Mouse (Mus musculus) hindbrain, embryonic 12.5 days (tissue): ENCODE measurements at regions not wholly inside any gene's neighbourhood (a gene's known extent, or its start where the extent isn't known, plus 50 kb on each side); places are given as distances from the start of the nearest gene placed in this dataset.

Source experiments
- ATAC-seq: fragments of 200-750 bp; cut with Nextera tagmentation; 2 replicates; pipeline ENCODE4 v1.8.0; 2017; ENCODE audit warnings: moderate TSS enrichment; ENCODE audit not compliant: low FRiP score
- H3K27ac ChIP-seq: fragments of 300-500 bp; sonication (generic); 2 replicates; pipeline ENCODE4 v1.5.1; 2016; ENCODE audit warnings: mild to moderate bottlenecking
- H3K27me3 ChIP-seq: fragments of 300-500 bp; sonication (generic); 2 replicates; pipeline ENCODE4 v1.6.1; 2016; ENCODE audit warnings: mild to moderate bottlenecking
- H3K36me3 ChIP-seq: fragments of 300-500 bp; sonication (generic); 2 replicates; pipeline ENCODE4 v1.6.1; 2016; ENCODE audit warnings: mild to moderate bottlenecking
- H3K4me1 ChIP-seq: fragments of 300-500 bp; sonication (generic); 2 replicates; pipeline ENCODE4 v1.6.1; 2016
- H3K4me2 ChIP-seq: fragments of 300-500 bp; sonication (generic); replicated peaks from 2 replicates; pipeline ENCODE4 v1.6.1; 2016; ENCODE audit warnings: mild to moderate bottlenecking
- H3K4me3 ChIP-seq: fragments of 300-500 bp; sonication (generic); 2 replicates; pipeline ENCODE4 v1.5.1; 2016; ENCODE audit warnings: mild to moderate bottlenecking
- H3K9ac ChIP-seq: fragments of 300-500 bp; sonication (generic); 2 replicates; pipeline ENCODE4 v1.6.1; 2016; ENCODE audit warnings: mild to moderate bottlenecking, moderate library complexity
- H3K9me3 ChIP-seq: fragments of 300-500 bp; sonication (generic); replicated peaks from 2 replicates; pipeline ENCODE4 v1.6.1; 2016; ENCODE audit warnings: mild to moderate bottlenecking
- WGBS: fragments of 180-500 bp; shearing (Covaris S2); methylation state at CpG from one replicate; pipeline ENCODE4 v1.1.7; 2016; 5-methylcytosine and 5-hydroxymethylcytosine counted together

- ATAC-seq, result no peak
- Histone ChIP-seq H3K36me3 (no peaks in the 10 kb centered on the region), H3K9ac (no peak overlapping the region), H3K4me2 (peak overlapping the region; percentile 30), H3K9me3 (no peaks in the 10 kb centered on the region), H3K4me1 (peaks cover 34% of the 10 kb centered on the region), H3K27ac (0 out of 2 replicates have a peak overlapping the region, but pooled peaks have one; percentile 17), H3K4me3 (0 out of 2 replicates have a peak overlapping the region, but pooled peaks have one; percentile 1), H3K27me3 (peaks cover 89% of the 10 kb centered on the region)
- whole genome bisulfite sequencing, result 2% methylated on average over 20 of the region's 20 CpGs
These were observed 317.5 kb downstream of the Parp8 start for GRCm38 (mm10) chr13:116707621-116708455.

- Histone ChIP-seq H3K9ac (no peak overlapping the region), H3K4me2 (peak overlapping the region; percentile 25), H3K4me3 (no peak overlapping the region), H3K4me1 (peaks cover 31% of the 10 kb centered on the region), H3K36me3 (no peaks in the 10 kb centered on the region), H3K27me3 (peaks cover 82% of the 10 kb centered on the region), H3K9me3 (no peaks in the 10 kb centered on the region), H3K27ac (no peak overlapping the region)
- 2% methylated on average over 18 of the region's 18 CpGs for WGBS
- peak; percentile 39; the same call in 1 of the 2 replicates for ATAC-seq
These were observed 318.7 kb downstream of the Parp8 start for GRCm38 (mm10) chr13:116706401-116707330.

- Histone ChIP-seq H3K27ac (no peak overlapping the region), H3K9ac (0 out of 2 replicates have a peak overlapping the region, but pooled peaks have one; percentile 14), H3K4me2 (peak overlapping the region; percentile 46), H3K36me3 (no peaks in the 10 kb centered on the region), H3K27me3 (peaks cover 76% of the 10 kb centered on the region), H3K4me1 (peaks cover 25% of the 10 kb centered on the region), H3K9me3 (no peaks in the 10 kb centered on the region), H3K4me3 (peak overlapping the region; percentile 15)
- ATAC-seq, result peak; percentile 57
- WGBS, result under 1% methylated on average over 39 of the region's 39 CpGs
These were observed 319.5 kb downstream of the Parp8 start for GRCm38 (mm10) chr13:116705611-116706386.

GRCm38 (mm10) chr13:116688714-116689113, 336.6 kb downstream of the Parp8 start:
- Histone ChIP-seq H3K4me1 (no peaks in the 10 kb centered on the region), H3K4me2 (no peak overlapping the region), H3K36me3 (no peaks in the 10 kb centered on the region), H3K27ac (no peak overlapping the region), H3K4me3 (no peak overlapping the region), H3K9ac (no peak overlapping the region), H3K9me3 (no peaks in the 10 kb centered on the region), H3K27me3 (no peaks in the 10 kb centered on the region)
- ATAC-seq, result no peak
